Mouse (Mus musculus) erythroblast, adult 5-6 weeks (primary cell): ENCODE measurements around the gene Slc46a1. TPM values are rescaled to one million over a fixed set of nuclear protein-coding genes. Genes with fewer than 3 reads are reported as not detected.
A peak's percentile ranks its signal among the peaks of the same experiment; 100 is the strongest.

Experiments used
- ATAC-seq: replicated peaks from 2 replicates; pipeline ENCODE4 v1.8.0; 2016; ENCODE audit warnings: moderate number of reproducible peaks, mild to moderate bottlenecking, moderate TSS enrichment, inconsistent platforms; ENCODE audit not compliant: poor library complexity, low FRiP score, severe bottlenecking
- total RNA-seq, 2 experiments: library from RNA; stranded (forward) in 1 of 2; stranded (reverse) in 1 of 2; fragments of 150-400 nt in 1 of 2; fragments of 200-764, 138-1000 nt in 1 of 2; gene quantifications; 2 replicates each; pipeline versions ENCODE4 v1.2.3 to v1.2.4; 2015 to 2017; ENCODE audit warnings: low replicate concordance in 2 of 2

Gene Slc46a1
- total RNA-seq (2015; ENCODE audit: low replicate concordance) (1.3 TPM in 1 of 2 replicates, not detected in the other), total RNA-seq (2017; ENCODE audit: low replicate concordance) (0.84 TPM in 1 of 2 replicates, not detected in the other)

- peak; percentile 48; the same call in 1 of the 2 replicates for ATAC-seq
Measured at GRCm38 (mm10) chr11:78465568-78466180, at the start of gene Slc46a1. Gene Slc46a1 (plus strand): TSS chr11:78465697.

GRCm38 (mm10) chr11:78416854-78417253 is 48.6 kb upstream of the Slc46a1 start:
- ATAC-seq: no peak

- no peak for ATAC-seq
Measured at GRCm38 (mm10) chr11:78420263-78420889, 45.1 kb upstream of the Slc46a1 start.

- ATAC-seq: no peak
Measured at GRCm38 (mm10) chr11:78421201-78422009, 44.1 kb upstream of the Slc46a1 start.

GRCm38 (mm10) chr11:78422055-78422819 is 43.3 kb upstream of the Slc46a1 start, which contains the start of gene Slc13a2:
Gene Slc13a2 (minus strand): TSS chr11:78422217.
- no peak for ATAC-seq

GRCm38 (mm10) chr11:78424352-78424751 is 41.1 kb upstream of the Slc46a1 start:
- ATAC-seq: no peak

- 0 out of 2 replicates have a peak, but pooled peaks have one; percentile 34 for ATAC-seq
Measured at GRCm38 (mm10) chr11:78425572-78425971, 39.9 kb upstream of the Slc46a1 start.

- no peak for ATAC-seq
Measured at GRCm38 (mm10) chr11:78427655-78428054, 37.8 kb upstream of the Slc46a1 start.

- no peak for ATAC-seq
Measured at GRCm38 (mm10) chr11:78428309-78428708, 37.2 kb upstream of the Slc46a1 start.

- ATAC-seq: no peak
Measured at GRCm38 (mm10) chr11:78430195-78430878, 35.2 kb upstream of the Slc46a1 start.

- ATAC-seq: no peak
Measured at GRCm38 (mm10) chr11:78431176-78431575, 34.3 kb upstream of the Slc46a1 start.

- no peak for ATAC-seq
Measured at GRCm38 (mm10) chr11:78434052-78434451, 31.4 kb upstream of the Slc46a1 start.

GRCm38 (mm10) chr11:78435776-78436349 is 29.6 kb upstream of the Slc46a1 start:
- ATAC-seq: 0 out of 2 replicates have a peak, but pooled peaks have one; percentile 59

- no peak for ATAC-seq
Measured at GRCm38 (mm10) chr11:78437182-78437581, 28.3 kb upstream of the Slc46a1 start.

- no peak for ATAC-seq
Measured at GRCm38 (mm10) chr11:78438399-78438930, 27.0 kb upstream of the Slc46a1 start.

GRCm38 (mm10) chr11:78443115-78443514 is 22.4 kb upstream of the Slc46a1 start:
- no peak for ATAC-seq

- no peak for ATAC-seq
Measured at GRCm38 (mm10) chr11:78447168-78447567, 18.3 kb upstream of the Slc46a1 start.

- no peak for ATAC-seq
Measured at GRCm38 (mm10) chr11:78448242-78448641, 17.3 kb upstream of the Slc46a1 start.

- ATAC-seq: no peak
Measured at GRCm38 (mm10) chr11:78450337-78450736, 15.2 kb upstream of the Slc46a1 start.
